Mouse (Mus musculus) G1E (cell line): Measurements from ENCODE around the gene Repin1.

Experiments used
- CTCF ChIP-seq: IDR thresholded peaks from 2 replicates; pipeline ENCODE4 v1.5.1; 2012; ENCODE audit warnings: low read depth, low read length, inconsistent platforms, mixed read lengths
- GATA1 ChIP-seq: IDR thresholded peaks from 2 replicates; pipeline ENCODE4 v1.6.1; 2012; ENCODE audit warnings: borderline replicate concordance, low read length, inconsistent platforms, mixed read lengths
- POLR2AphosphoS5 ChIP-seq: IDR thresholded peaks from 2 replicates; pipeline ENCODE4 v1.6.1; 2012; ENCODE audit warnings: low read depth, low read length, inconsistent platforms; ENCODE audit not compliant: insufficient replicate concordance
- TAL1 ChIP-seq: conservative IDR thresholded peaks from 2 replicates; pipeline ENCODE4 v1.6.1; 2012; ENCODE audit warnings: low read depth, low read length, inconsistent platforms, mixed read lengths

DNA sequence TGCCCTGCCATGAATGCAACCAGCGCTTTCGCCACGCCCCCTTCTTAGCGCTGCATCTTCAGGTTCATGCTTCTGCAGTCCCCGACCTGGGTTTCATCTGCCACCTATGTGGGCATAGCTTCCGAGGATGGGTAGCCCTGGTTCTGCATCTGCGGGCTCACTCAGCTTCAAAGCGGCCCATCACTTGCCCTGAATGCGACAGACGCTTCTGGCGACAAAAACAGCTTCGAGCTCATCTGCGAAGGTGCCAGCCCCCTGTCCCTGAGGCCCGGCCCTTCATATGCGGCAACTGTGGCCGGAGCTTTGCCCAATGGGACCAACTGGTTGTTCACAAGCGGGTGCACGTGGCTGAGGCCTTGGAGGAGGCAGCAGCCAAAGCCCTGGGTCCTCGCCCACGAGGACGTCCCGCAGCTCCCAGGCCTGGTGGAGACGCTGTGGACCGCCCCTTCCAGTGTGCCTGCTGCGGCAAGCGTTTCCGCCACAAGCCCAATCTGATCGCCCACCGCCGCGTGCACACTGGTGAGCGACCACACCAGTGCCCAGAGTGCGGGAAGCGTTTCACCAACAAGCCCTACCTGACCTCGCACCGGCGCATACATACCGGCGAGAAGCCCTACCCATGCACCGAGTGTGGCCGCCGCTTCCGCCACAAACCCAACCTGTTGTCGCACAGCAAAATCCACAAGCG is 3.0 kb downstream of the Repin1 start:
- TF ChIP-seq CTCF, result no peak
- no peak for TF ChIP-seq TAL1
- TF ChIP-seq POLR2AphosphoS5, result no peak
- no peak for TF ChIP-seq GATA1
